Mouse (Mus musculus): Measurements from ENCODE around the gene Scn10a.

GRCm38 (mm10) chr9:119686187-119686586 lies 32.9 kb downstream of the Scn10a start:
- no peak for TF ChIP-seq CTCF (IDR thresholded peaks at IDR 0.05; ENCODE audit: extremely low read depth, insufficient read depth, low read length)
- TF ChIP-seq POLR2A (IDR thresholded peaks at IDR 0.05; ENCODE audit: extremely low read depth, insufficient read depth, low read length), result no peak
